Mouse (Mus musculus) lung, postnatal 36 days (tissue): ENCODE results near the gene Tppp3.

Source experiments
- DNase-seq: peaks from one replicate; pipeline ENCODE4 v3.0.0; 2022; ENCODE audit warnings: mixed read lengths

The Tppp3 gene

DNA sequence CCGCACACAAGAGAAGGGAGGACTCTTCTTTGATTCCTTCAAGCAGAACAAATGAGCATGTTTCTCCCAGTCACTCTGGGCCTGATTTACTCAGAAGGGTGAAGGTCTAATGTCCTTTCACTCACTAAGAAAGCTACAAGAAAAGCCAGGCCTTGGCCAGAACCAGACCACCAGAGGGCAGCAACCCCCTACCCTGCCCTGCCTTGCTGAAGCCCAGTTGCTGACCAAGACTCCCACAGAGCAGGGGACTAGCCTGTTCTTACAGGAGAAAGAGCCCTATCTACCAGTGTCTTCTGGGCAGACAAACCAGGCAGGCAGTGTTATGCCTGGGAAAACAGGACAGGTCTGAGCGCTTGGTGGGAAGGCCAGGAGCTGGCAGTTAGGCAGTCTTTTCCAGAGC is 13.1 kb upstream of the Tppp3 start:
- peak; percentile 75 for DNase-seq

DNA sequence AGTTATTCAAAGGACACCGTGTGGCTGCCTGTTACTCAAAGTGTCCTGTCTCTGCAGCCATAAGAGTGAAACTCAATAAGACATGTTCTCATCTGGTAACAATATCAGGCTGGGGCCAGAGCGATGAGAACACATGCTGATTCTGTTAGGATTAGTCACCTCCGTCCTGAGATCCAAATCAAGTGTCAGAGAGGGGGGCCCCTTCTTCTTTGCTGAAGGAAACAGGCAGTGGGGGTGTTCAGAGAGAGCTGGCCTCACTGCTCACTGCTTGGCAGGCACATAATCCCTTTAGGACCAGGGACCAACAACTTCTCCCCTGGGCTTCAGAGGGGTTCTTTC is 12.7 kb upstream of the Tppp3 start:
- no peak for DNase-seq

DNA sequence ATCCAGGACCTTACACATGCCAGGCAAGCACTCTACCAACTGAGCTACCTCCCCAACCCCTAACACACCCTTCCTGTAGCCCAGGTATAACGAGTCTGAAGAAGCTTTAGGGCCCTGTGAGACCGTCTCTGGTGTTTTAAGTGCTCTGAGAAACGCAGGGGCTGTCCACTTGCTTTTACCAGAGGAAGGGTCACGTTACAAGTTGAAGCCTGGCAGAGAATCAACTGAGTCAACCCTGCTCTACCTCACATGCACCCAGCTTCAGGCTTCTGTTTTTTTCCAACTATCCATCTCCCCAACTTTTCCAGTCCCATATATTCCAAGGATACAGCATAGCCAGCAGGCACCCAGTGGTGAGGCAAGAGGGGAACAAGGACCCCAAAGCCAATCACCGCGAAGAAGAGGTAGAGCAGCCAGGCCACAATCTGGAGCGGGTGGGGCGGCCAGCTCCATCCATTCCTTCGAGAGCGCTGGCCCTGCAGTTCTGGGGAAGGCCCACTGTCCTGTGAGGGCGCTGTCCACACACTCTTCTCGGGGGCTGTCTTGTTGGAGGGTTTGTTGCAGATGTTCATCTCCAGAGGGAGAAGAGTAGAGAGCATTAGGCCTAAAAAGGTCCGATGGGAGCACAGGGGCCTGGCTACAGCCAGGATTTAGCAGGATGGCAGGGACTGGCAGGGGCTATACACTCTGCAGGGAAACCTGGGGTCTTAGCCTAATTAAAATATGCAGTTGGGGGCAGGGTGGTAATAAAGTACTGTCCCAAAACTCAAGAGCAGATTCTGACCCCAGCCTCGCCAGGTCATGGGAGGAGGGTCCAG is 12.1 kb upstream of the Tppp3 start:
- peak; percentile 66 for DNase-seq

DNA sequence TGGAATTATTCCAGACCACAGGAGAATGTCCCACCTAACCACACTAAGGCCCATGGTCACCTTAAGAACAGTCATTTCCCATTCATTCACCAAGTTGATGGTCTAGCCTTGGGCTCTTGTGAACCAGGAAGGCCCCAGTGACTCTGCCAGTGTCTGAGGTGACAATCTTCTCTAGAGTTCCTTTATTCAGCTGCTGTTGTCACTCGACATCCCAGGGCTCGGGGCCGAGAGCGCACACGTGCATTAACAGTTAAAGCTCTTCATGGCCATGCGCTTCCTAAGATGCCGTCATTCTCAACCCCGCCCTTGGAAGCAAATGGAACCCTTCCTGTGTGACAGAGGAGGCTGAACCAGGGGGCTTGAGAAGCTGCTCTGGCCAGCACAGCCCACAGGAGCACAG is 10.8 kb upstream of the Tppp3 start:
- DNase-seq: no peak

DNA sequence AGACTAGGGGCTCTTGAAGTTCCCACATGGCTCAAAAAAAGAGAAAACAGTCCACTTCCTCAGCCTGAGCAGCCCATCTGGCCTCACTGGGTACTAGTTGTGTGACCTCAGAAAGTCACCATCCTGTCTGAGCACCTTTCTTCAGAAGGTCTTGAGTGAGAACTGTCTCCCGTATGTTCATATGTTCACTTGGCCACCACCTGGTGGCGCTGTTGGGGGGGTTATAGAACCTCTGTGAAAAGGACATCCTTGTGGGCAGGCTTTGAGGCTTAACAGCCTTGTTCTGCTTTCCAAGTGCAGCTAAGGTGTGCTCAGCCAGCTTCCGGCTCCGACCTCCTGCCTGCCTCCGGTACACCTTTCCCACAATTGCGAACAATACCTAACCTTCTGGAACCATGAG is 10.1 kb upstream of the Tppp3 start:
- peak; percentile 62 for DNase-seq

DNA sequence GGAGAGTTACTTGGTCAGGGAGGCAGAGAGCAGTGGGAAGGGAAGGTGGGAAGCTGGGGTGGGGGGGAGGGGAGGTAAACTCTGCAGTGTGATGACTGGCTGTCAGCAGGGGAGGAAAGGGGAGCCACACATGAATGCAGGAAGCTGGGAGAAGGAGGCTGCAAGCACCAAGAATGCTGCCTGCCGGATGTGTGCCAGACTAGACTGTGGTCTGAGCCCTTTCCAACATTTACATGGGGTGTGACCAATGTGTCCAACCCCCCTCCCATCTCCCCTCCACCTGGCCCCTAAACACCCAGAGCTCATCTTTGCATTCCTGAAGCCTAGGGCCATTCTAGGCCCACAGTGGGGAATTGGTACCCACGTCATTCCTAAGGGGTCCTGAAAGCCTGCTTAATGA is 9.7 kb upstream of the Tppp3 start:
- DNase-seq: no peak

DNA sequence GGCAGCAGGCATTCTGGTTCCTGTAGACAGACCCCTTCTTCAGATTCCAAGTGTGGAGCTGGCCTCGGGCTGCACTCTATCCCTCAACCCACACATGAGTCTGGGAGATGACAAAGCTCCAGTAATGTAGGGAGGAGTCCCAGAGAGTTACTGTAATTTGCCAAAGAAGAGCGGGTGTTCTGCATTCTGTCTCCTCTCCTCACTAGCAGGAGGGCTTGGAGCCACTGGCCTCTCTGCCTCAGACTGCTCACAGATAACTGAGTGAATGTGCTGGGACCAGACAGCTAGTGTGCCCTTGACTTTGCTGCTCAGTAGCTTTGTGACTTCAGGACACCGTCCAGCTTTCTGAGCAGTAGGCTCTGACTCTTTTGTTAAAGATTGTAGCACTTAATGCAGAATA is 6.5 kb upstream of the Tppp3 start:
- no peak for DNase-seq

DNA sequence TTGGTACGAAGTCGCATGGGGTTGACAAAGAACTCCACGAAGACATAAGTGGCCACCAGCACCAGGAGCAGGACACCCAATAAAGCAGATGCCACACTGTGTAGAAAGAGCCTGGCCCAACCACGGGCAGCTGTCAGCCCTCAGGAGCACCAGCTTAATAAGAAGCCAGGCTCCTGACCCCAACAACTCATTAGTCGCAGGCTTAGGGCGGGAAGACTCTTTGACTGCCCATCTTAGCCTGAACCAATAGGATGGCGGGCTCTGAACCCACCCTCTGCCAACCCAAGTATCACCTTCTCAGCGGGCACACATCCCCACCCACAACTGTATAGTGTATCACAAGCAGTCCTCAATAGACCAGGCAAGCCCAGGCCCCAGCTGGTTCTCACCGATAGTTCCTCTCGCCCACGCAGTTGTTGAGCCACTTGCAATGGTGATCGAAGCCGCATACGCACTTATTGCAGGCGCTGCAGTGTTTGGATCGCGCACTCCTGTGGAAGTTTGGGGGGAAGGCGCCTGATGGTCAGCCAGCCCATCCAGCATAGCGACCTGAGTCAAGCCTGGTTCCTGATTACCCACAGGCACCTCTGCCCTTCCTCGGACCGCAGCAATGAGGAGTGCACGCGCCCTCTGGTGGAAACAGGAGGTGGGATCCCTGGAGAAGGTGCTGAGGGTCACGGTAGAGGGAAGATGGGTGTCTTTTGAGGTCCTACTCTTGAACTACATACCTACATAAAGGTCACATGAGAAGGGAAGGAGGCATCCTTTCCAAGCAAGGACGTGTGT is 5.5 kb upstream of the Tppp3 start:
- DNase-seq: peak; percentile 84

DNA sequence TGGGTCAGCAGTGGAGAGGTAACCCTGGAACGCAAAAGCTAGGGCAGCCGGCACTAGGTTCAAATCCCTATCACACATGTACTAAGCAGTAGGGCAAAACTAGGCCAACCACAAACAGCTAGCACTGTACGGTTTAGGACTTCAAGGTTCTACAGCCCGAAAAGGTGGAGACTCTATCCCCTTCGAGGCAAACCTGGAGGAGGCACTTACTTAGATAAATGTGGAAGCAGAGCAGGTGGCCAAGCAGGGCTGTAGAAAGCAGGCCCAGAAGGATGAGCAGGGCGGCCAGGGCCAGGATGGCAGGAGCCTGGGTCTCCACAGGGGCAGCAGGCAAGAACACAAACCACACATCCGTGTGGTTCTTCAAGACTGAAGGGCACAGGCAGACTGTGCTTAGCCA is 4.8 kb upstream of the Tppp3 start:
- no peak for DNase-seq

DNA sequence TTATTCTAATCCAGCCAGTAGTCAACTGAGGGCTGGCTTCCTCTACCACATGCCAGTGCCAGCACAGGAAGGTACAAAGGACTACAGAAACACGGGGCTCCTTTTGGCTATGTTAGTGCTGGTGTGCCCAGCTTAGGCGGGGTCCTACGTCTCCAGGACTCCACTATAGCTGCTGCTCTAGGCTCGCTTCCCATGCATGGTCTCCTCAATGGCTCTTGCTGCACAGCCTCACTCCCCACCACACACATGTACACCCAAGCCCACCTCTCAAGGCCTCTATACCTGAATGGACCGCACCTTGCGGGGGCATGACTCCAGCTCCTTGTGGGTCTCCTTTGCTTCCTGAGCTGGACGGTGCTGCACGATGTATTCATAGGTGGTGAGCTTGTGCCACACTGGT is 4.4 kb upstream of the Tppp3 start:
- no peak for DNase-seq

DNA sequence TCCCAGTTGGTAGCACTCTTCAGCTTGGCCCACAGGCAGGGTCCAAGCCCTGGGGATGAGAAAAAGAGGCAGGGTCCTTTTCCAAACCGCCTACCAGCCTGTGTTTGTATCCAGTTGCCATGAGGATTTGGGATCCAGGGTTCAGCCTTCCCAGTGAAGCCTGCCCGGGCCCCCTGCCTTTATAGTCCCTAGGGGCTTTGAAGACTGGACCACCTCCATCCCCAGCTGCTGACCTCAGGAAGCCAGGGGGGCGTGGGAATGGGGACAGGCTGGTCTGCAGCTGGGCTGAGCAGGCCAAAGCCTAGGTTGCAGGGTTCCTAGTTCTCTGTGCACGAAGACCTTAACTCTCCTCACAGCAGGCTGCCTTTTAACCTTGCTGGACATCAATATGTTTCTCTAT is 3.9 kb upstream of the Tppp3 start:
- DNase-seq: no peak

DNA sequence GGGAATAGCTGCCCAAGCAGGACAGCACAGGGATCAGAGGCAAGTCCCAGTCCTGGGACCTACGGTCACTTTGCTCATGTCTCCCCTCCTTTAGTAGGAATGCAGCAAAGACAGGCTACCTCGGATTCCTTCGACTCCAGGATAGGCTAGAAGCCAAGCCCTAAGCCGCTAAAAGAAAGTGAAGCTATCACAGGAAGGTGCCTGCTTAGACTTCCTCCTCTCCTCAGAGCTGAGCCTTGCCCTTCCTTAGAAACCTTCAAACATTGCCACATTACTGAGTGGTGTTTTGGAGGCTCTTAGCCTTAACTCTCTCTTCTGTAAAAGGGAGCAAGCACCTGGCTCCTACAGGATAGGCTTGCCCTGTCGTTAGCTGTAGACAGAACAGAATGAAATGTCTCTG is 3.4 kb upstream of the Tppp3 start:
- peak; percentile 58 for DNase-seq

DNA sequence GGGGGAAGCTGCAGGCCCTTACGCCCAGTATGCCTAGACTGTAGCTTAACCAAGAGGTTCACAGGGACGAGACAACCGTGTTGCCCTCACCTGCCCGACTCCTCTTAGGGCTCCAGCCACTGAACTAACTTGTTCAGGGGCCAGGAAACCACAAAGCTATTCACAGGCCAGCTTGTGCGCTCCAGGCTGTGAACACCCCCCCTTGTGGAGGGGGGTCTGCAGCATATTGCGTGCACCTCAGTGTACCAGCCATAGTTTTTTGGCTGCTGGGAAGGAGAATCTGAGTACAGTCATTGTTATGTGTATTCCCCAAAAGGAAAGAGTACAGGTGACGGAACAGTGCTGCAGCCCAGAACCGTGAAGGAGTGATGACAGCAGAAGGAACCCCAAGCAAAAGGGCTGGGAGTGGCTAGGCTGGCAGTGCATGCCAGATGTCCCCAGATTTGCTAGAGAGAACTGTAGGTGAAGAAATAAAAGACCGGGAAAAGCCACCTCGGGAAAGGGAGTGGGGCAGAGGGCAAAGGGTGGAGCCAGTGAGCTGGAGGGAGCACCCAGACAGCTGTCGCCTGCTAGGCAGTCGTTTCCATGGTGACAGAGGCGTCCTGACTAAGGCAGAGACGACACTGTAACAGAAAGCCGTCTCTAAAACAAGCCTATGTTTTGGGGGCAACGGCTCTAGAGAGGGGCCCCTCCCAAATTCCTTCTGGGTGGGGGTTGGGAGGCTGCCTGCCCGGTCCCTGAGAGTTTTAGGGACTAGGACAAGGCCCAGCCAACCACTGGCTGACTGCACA is 2.7 kb upstream of the Tppp3 start:
- DNase-seq: peak; percentile 83

DNA sequence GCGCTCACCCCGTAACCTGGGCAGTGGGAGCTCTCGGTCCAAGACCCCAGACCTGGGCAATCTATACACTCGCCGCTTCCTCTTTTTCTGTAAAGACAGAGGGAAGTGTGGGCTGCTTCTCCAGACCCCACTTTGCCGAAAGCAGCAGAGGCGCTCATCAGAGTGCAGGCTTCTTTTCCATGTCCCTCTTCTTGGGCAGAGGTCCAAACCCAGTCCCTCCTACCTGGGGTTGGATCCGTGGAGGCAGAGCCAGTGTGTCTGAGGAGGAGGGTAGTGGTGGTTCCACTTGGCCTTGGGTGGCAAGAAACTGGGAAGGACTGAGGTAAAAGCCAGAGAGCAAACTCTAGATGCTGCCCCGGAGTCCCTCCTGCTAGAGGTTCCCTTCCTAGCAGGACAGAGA is 1.7 kb upstream of the Tppp3 start:
- no peak for DNase-seq

DNA sequence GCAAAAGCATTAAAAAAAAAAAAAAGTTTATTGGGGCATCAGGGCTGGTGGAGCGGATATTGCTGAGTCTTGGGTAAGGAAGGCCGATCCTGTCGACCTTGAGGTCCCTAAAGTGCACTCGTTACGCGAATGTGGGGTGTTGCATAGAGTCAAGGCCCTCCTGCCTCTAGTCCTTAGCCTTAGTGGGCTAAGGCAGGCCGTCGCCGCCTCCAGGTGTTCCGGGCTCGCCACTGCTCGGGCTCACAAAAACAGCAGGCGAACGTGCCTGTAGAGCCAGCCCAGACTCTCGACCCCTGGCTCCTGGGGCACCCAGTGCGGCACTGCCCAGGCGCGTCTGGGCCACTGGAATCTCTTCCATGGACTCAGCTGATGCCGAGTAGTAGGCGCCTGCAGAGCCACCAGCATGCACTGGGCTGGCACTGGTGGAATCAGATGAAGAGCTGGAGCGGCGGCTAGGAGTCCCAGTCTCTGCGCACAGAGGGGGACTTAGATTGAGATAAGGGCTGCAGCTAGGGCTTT is 1.1 kb upstream of the Tppp3 start:
- no peak for DNase-seq

DNA sequence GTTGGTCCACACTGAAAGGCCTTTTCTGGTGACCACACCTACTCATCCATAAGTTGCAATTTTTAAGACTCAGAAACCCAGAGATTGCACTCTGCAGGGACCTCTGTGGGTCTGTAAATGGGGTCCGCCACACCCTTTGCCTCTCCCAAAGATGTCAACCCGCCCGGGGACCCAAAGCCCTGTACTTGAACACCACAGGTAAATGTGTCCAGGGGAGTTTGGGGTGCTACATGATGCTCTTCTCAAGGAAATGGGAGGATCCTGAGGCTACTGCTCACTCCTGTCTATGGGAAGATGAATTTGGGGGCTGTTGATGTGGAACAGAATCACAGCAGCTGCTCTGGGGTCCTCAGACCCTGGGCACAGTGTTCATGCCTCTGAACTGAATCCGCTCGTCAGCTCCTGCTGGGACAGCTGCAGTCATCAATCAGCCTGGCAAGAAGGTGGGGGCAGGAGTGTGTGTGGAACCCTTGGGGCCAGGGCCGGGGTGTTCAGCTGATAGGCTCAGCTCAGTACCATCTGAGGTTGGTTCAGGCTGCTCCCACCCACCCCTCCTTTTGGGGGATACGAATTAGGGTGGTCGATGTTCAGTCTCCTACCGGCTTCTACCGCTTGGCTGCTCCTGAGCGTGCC is 529 bp downstream of the Tppp3 start:
- DNase-seq: no peak

DNA sequence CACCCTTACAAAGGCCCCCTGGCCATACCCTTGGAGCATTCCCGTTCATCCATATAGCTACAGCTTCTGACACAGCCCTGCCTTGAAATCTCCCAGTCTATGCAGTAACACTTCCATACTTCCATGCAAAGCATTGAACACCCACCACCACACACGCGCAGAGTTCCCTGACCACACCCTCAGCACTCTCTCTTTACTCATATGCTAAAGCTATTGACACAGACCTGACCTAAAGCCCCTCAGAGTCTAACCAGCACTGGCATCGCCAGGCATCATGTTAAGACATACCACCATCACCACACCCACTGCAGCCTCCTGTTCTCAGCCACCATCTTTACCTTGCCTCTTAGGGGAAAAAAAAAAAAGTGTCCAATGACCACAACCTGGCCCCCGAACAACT is 1.1 kb downstream of the Tppp3 start:
- no peak for DNase-seq

DNA sequence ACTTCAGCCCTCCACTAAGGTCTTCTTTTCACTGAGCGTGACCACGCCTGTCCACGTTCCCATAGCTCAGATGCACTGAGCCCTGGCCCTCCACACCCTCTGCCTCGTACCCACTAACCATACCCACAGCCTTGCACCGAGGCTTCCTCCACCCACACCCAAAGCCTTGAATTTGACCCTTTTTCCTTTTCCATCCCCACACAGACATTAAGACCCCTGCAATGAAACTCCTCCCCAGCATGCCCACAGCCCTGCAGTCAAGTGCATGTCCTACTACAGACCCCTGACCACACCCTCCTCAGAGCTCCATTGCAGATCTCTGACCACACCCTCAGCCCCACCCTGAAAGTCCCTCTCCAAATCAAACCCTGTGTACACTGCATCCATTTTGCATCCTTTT is 1.5 kb downstream of the Tppp3 start:
- no peak for DNase-seq

DNA sequence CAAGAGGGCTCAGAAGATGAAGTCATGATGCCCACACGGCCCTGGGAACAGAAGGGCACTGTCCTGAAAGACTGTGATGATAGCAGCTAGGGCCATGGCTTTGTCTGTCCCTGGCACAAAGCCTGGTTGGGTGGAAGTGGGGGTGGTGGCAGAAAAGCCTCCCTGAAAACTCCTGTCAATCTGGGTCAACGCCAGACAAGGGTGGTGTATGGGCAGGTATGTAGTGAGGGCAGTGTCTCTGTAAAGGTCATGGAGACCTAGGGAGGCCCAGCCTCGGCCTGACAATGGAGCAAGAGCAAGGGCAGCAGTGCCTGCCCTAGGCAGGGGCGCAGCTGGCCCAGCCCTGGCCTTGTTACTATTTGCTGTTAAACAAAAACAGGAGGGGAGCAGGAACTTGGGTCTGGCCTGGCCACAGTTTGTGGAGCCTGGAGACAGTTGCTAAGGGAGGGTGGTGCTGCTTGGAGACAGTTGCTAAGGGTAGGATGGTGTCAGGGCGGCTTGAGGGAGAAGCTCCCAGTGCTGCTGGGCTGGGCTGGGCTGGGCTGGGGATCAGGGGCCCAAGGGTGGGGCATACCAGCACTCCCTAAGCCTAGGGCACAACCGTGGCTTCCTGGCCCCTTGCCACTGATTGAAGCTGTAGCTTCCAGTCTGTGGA is 2.2 kb downstream of the Tppp3 start:
- DNase-seq: peak; percentile 85

DNA sequence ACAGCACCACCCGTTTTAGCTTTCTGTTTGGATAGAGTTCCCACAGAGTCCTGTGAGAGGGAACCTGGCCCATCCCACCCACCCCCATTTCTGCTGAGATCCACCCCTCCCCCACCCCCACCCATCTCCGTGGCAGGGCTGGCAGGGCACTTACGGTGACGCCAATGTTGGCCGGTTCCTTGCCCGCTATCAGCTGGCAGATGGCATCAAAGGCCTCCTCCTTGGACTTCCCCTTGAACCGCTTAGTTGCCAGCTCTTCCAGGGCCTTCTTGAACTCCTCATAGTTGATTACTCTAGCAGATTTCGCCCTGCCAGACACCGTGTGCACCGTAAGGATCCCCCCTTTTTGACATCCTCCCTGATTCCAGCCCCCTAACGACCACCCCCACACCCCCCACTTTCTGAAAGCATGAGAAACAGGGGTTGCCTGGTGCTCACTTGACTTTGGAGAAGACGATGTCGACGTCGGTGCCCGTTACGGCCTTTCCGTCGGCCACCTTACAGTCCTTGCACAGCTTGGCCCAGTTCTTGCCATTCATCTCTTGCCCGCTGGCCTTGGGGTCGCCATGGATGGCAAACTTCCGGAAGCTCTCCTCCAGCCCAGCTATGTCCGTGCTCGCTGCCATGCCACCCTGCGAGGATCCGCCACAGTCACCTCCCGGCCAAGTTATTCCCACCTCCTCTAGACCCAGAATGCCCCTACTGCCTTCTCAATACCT is 3.2 kb downstream of the Tppp3 start:
- no peak for DNase-seq

DNA sequence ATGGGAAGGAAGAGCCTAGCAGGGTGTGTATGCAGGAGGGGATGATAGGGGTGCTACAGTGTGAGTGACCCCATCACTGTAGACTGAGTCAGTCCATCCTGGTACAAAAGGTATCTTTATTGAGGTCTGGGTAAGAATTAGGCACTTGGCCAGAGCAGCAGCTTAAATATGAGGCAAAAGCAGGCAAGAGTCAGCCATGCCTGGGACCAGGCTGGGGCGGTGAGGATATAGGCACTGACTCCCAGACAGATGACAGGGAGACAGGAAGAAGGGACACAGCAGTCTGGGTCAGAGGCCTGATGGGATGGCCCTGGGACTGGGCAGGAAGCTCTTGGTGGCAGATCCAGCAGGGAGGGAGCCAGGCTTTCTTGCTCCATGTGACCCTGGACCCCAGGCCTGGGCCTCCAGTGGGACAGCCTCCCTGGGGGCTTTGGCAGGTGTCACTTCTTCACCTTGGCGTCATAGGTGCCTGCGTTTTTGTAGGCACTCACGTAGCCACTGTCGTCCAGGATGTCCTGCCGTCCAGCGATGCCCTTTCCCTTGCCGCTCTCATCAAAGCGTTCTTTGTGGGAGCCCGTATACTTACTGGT is 3.8 kb downstream of the Tppp3 start:
- DNase-seq: no peak
